Mouse (Mus musculus) kidney, postnatal 0 days (tissue): ENCODE data around the gene Slc16a11. TPM values are rescaled to one million over a fixed set of nuclear protein-coding genes. Genes with fewer than 3 reads are reported as not detected.
A peak's percentile ranks its signal among the peaks of the same experiment; 100 is the strongest.

Source experiments
- ATAC-seq: fragments of 200-750 bp; cut with Nextera tagmentation; replicated peaks from 2 replicates; pipeline ENCODE4 v1.8.0; 2017; ENCODE audit warnings: low read depth, moderate number of reproducible peaks, moderate TSS enrichment, moderate library complexity; ENCODE audit not compliant: low FRiP score
- DNase-seq: peaks from one replicate; pipeline ENCODE4 v3.0.0-alpha.2; 2016; ENCODE audit warnings: low spot score
- H3K27ac ChIP-seq: fragments of 300-500 bp; sonication (generic); 2 replicates; pipeline ENCODE4 v1.5.1; 2014; ENCODE audit warnings: mild to moderate bottlenecking
- H3K27me3 ChIP-seq: fragments of 300-500 bp; sonication (generic); 2 replicates; pipeline ENCODE4 v1.6.1; 2014; ENCODE audit warnings: low read length, mixed read lengths; ENCODE audit not compliant: insufficient read depth
- H3K36me3 ChIP-seq: fragments of 300-500 bp; sonication (generic); 2 replicates; pipeline ENCODE4 v1.6.1; 2014; ENCODE audit warnings: low read length, mixed read lengths; ENCODE audit not compliant: insufficient read depth
- H3K4me1 ChIP-seq: fragments of 300-500 bp; sonication (generic); replicated peaks from 2 replicates; pipeline ENCODE4 v1.6.1; 2014; ENCODE audit warnings: antibody characterized with exemption, low read length, mixed read lengths; ENCODE audit not compliant: insufficient read depth
- H3K4me2 ChIP-seq: fragments of 300-500 bp; sonication (generic); 2 replicates; pipeline ENCODE4 v1.6.1; 2014; ENCODE audit warnings: mild to moderate bottlenecking, low read length, moderate library complexity, mixed read lengths
- H3K4me3 ChIP-seq: fragments of 300-500 bp; sonication (generic); replicated peaks from 2 replicates; pipeline ENCODE4 v1.5.1; 2014; ENCODE audit warnings: low read depth, low read length
- H3K9ac ChIP-seq: fragments of 300-500 bp; sonication (generic); 2 replicates; pipeline ENCODE4 v1.6.1; 2014; ENCODE audit warnings: low read depth, low read length
- H3K9me3 ChIP-seq: fragments of 300-500 bp; sonication (generic); replicated peaks from 2 replicates; pipeline ENCODE4 v1.6.1; 2016; ENCODE audit warnings: low read length, inconsistent platforms, mixed read lengths
- CTCF ChIP-seq: IDR thresholded peaks from 2 replicates; pipeline ENCODE4 v1.5.1; 2016; ENCODE audit warnings: antibody characterized with exemption, low read depth, mild to moderate bottlenecking, moderate library complexity
- WGBS: fragments of 180-500 bp; shearing (Covaris S2); extraction: QIAGEN DNeasy Blood & Tissue Kit; methylation state at CpG from one replicate; pipeline ENCODE4 v1.1.7; 2014; 5-methylcytosine and 5-hydroxymethylcytosine counted together
- polyA plus RNA-seq: library from polyadenylated mRNA; unstranded; fragments of >200 nt; fragmentation: Nextera tagmentation; extraction: Ambion mirVana; gene quantifications from 2 replicates; pipeline ENCODE4 v1.2.1, GENCODE M21; 2015

The Slc16a11 gene
- polyA plus RNA-seq, 1 experiment from 2014 or later: 12.6 TPM

- Histone ChIP-seq H3K27me3 (no peaks in the 10 kb centered on the region), H3K27ac (no peak overlapping the region), H3K4me2 (no peak overlapping the region), H3K4me3 (no peak overlapping the region), H3K4me1 (peaks cover 12% of the 10 kb centered on the region; the same call in 1 of the 2 replicates), H3K9ac (no peak overlapping the region), H3K9me3 (no peaks in the 10 kb centered on the region), H3K36me3 (no peaks in the 10 kb centered on the region)
- TF ChIP-seq CTCF: no peak
- WGBS: 90% methylated on average over 3 of the region's 3 CpGs
- DNase-seq (no peak), ATAC-seq (no peak)
These were observed 14.2 kb upstream of the Slc16a11 start for GRCm38 (mm10) chr11:70198332-70198731.

- no peak for TF ChIP-seq CTCF
- H3K36me3 ChIP-seq: no peaks in the 10 kb centered on the region
These were observed 13.4 kb upstream of the Slc16a11 start for GRCm38 (mm10) chr11:70199107-70199506.

GRCm38 (mm10) chr11:70200036-70200608, 12.4 kb upstream of the Slc16a11 start:
- Histone ChIP-seq H3K4me2 (no peak overlapping the region), H3K9me3 (no peaks in the 10 kb centered on the region), H3K27ac (peak overlapping the region; percentile 72), H3K9ac (no peak overlapping the region), H3K27me3 (no peaks in the 10 kb centered on the region), H3K4me1 (peaks cover 9% of the 10 kb centered on the region; the same call in 1 of the 2 replicates), H3K36me3 (no peaks in the 10 kb centered on the region), H3K4me3 (no peak overlapping the region)
- ATAC-seq: no peak; the same call in 1 of the 2 replicates
- peak; percentile 27 for DNase-seq
- 55% methylated on average over 5 of the region's 5 CpGs for WGBS
- no peak for TF ChIP-seq CTCF

More at GRCm38 (mm10) chr11:70199107-70199506, 13.4 kb upstream of the Slc16a11 start:
- no peaks in the 10 kb centered on the region for H3K27me3 ChIP-seq
- DNase-seq (no peak), ATAC-seq (no peak)
- H3K27ac ChIP-seq: peak overlapping the region; percentile 72
- H3K4me2 ChIP-seq: no peak overlapping the region
- H3K9me3 ChIP-seq: no peaks in the 10 kb centered on the region
- H3K9ac ChIP-seq: no peak overlapping the region
- H3K4me1 ChIP-seq: peaks cover 9% of the 10 kb centered on the region; the same call in 1 of the 2 replicates
- WGBS: 68% methylated on average over 8 of the region's 8 CpGs
- no peak overlapping the region for H3K4me3 ChIP-seq

- Histone ChIP-seq H3K9me3 (no peaks in the 10 kb centered on the region), H3K9ac (no peak overlapping the region), H3K4me2 (no peak overlapping the region), H3K27ac (no peak overlapping the region), H3K4me3 (no peak overlapping the region), H3K4me1 (peaks cover 9% of the 10 kb centered on the region; the same call in 1 of the 2 replicates), H3K27me3 (no peaks in the 10 kb centered on the region), H3K36me3 (no peaks in the 10 kb centered on the region)
- 0 out of 2 replicates have a peak, but pooled peaks have one; percentile 41 for ATAC-seq
- peak; percentile 94 for DNase-seq
- 38% methylated on average over 5 of the region's 5 CpGs for WGBS
- peak; percentile 94 for TF ChIP-seq CTCF
These were observed 10.9 kb upstream of the Slc16a11 start for GRCm38 (mm10) chr11:70201691-70202090.

GRCm38 (mm10) chr11:70206801-70207200, 5.8 kb upstream of the Slc16a11 start:
- Histone ChIP-seq H3K9ac (no peak overlapping the region), H3K4me2 (no peak overlapping the region), H3K27ac (no peak overlapping the region), H3K27me3 (no peaks in the 10 kb centered on the region), H3K4me3 (no peak overlapping the region), H3K36me3 (no peaks in the 10 kb centered on the region), H3K4me1 (no peaks in the 10 kb centered on the region), H3K9me3 (no peaks in the 10 kb centered on the region)
- TF ChIP-seq CTCF: no peak
- DNase-seq (no peak), ATAC-seq (no peak)
- WGBS: 70% methylated on average over 2 of the region's 2 CpGs

GRCm38 (mm10) chr11:70207283-70207682, 5.3 kb upstream of the Slc16a11 start:
- no peak overlapping the region for H3K4me2 ChIP-seq
- H3K9ac ChIP-seq: no peak overlapping the region
- no peak overlapping the region for H3K4me3 ChIP-seq
- H3K27me3 ChIP-seq: no peaks in the 10 kb centered on the region
- WGBS: 66% methylated on average over 7 of the region's 7 CpGs
- DNase-seq: no peak
- no peaks in the 10 kb centered on the region for H3K36me3 ChIP-seq
- no peak overlapping the region for H3K27ac ChIP-seq
- no peaks in the 10 kb centered on the region for H3K4me1 ChIP-seq
- no peak for TF ChIP-seq CTCF
- no peaks in the 10 kb centered on the region for H3K9me3 ChIP-seq
- ATAC-seq: no peak
